Mouse (Mus musculus): ENCODE measurements around the gene Rpl22. TPM values are rescaled to one million over a fixed set of nuclear protein-coding genes. Genes with fewer than 3 reads are reported as not detected.

The Rpl22 gene
- 723 and 1,224 TPM in 2 replicates for polyA plus RNA-seq (2011; ENCODE audit: insufficient read depth, insufficient read length, low replicate concordance, missing spikeins)

- peak; percentile 15; the same call in 1 of the 2 replicates for TF ChIP-seq CTCF (IDR thresholded peaks at IDR 0.05; ENCODE audit: control insufficient read depth, insufficient read depth, low read length)
- peak; percentile 73; the same call in 1 of the 2 replicates for TF ChIP-seq POLR2A (IDR thresholded peaks at IDR 0.05; ENCODE audit: borderline replicate concordance, control insufficient read depth, low read depth, low read length)
- Histone ChIP-seq H3K4me3 (replicated peaks; ENCODE audit: control insufficient read depth, low read depth, low read length) (peak within 1 kb of the TSS; percentile 92), H3K4me1 (ENCODE audit: control insufficient read depth, insufficient read depth, low read length) (peaks cover 1% of the 10 kb centered on the region; the same call in 1 of the 2 replicates), H3K27ac (ENCODE audit: control insufficient read depth, insufficient read depth, low read depth, low read length, poor library complexity) (peak within 1 kb of the TSS; percentile 42; the same call in 1 of the 2 replicates)
- under 1% methylated on average over 70 of the region's 70 CpGs for WGBS
Measured at GRCm38 (mm10) chr4:152325574-152326411, at the start of gene Rpl22. Gene Rpl22, plus strand, starts transcription at chr4:152325742.

- no peak overlapping the region for H3K4me3 ChIP-seq (replicated peaks; ENCODE audit: control insufficient read depth, low read depth, low read length)
- no peaks in the 10 kb centered on the region for H3K4me1 ChIP-seq (ENCODE audit: control insufficient read depth, insufficient read depth, low read length)
- 63% methylated on average over 10 of the region's 10 CpGs for WGBS
- H3K27ac ChIP-seq (ENCODE audit: control insufficient read depth, insufficient read depth, low read depth, low read length, poor library complexity), result no peak overlapping the region
- TF ChIP-seq CTCF (IDR thresholded peaks at IDR 0.05; ENCODE audit: control insufficient read depth, insufficient read depth, low read length), result peak; percentile 48
- TF ChIP-seq POLR2A (IDR thresholded peaks at IDR 0.05; ENCODE audit: borderline replicate concordance, control insufficient read depth, low read depth, low read length), result no peak
Measured at GRCm38 (mm10) chr4:152276389-152277347, 48.9 kb upstream of the Rpl22 start.

- TF ChIP-seq POLR2A (IDR thresholded peaks at IDR 0.05; ENCODE audit: borderline replicate concordance, control insufficient read depth, low read depth, low read length) (no peak), CTCF (IDR thresholded peaks at IDR 0.05; ENCODE audit: control insufficient read depth, insufficient read depth, low read length) (0 out of 2 replicates have a peak, but pooled peaks have one; percentile 12)
- no peak overlapping the region for H3K4me3 ChIP-seq (replicated peaks; ENCODE audit: control insufficient read depth, low read depth, low read length)
- no peaks in the 10 kb centered on the region for H3K4me1 ChIP-seq (ENCODE audit: control insufficient read depth, insufficient read depth, low read length)
- no peak overlapping the region for H3K27ac ChIP-seq (ENCODE audit: control insufficient read depth, insufficient read depth, low read depth, low read length, poor library complexity)
- 67% methylated on average over 2 of the region's 2 CpGs for WGBS
Measured at GRCm38 (mm10) chr4:152277916-152278315, 47.6 kb upstream of the Rpl22 start.

- TF ChIP-seq POLR2A (IDR thresholded peaks at IDR 0.05; ENCODE audit: borderline replicate concordance, control insufficient read depth, low read depth, low read length), result no peak
- no peak for TF ChIP-seq CTCF (IDR thresholded peaks at IDR 0.05; ENCODE audit: control insufficient read depth, insufficient read depth, low read length)
- H3K4me3 ChIP-seq (replicated peaks; ENCODE audit: control insufficient read depth, low read depth, low read length), result no peak overlapping the region
- no peak overlapping the region for H3K27ac ChIP-seq (ENCODE audit: control insufficient read depth, insufficient read depth, low read depth, low read length, poor library complexity)
- WGBS, result 83% methylated on average over 23 of the region's 23 CpGs
- no peaks in the 10 kb centered on the region for H3K4me1 ChIP-seq (ENCODE audit: control insufficient read depth, insufficient read depth, low read length)
Measured at GRCm38 (mm10) chr4:152278986-152279385, 46.6 kb upstream of the Rpl22 start.

GRCm38 (mm10) chr4:152281601-152282000 lies 43.9 kb upstream of the Rpl22 start:
- H3K4me1 ChIP-seq (ENCODE audit: control insufficient read depth, insufficient read depth, low read length), result no peaks in the 10 kb centered on the region
- H3K27ac ChIP-seq (ENCODE audit: control insufficient read depth, insufficient read depth, low read depth, low read length, poor library complexity), result no peak overlapping the region
- H3K4me3 ChIP-seq (replicated peaks; ENCODE audit: control insufficient read depth, low read depth, low read length), result no peak overlapping the region
- 46% methylated on average over 15 of the region's 15 CpGs for WGBS
- TF ChIP-seq CTCF (IDR thresholded peaks at IDR 0.05; ENCODE audit: control insufficient read depth, insufficient read depth, low read length), result no peak

- no peaks in the 10 kb centered on the region for H3K4me1 ChIP-seq (ENCODE audit: control insufficient read depth, insufficient read depth, low read length)
- 12% methylated on average over 34 of the region's 34 CpGs for WGBS
- no peak overlapping the region for H3K27ac ChIP-seq (ENCODE audit: control insufficient read depth, insufficient read depth, low read depth, low read length, poor library complexity)
- no peak overlapping the region for H3K4me3 ChIP-seq (replicated peaks; ENCODE audit: control insufficient read depth, low read depth, low read length)
- TF ChIP-seq CTCF (IDR thresholded peaks at IDR 0.05; ENCODE audit: control insufficient read depth, insufficient read depth, low read length) (no peak), POLR2A (IDR thresholded peaks at IDR 0.05; ENCODE audit: borderline replicate concordance, control insufficient read depth, low read depth, low read length) (no peak)
Measured at GRCm38 (mm10) chr4:152282721-152283120, 42.8 kb upstream of the Rpl22 start.

- WGBS, result 3% methylated on average over 70 of the region's 70 CpGs
- no peak for TF ChIP-seq POLR2A (IDR thresholded peaks at IDR 0.05; ENCODE audit: borderline replicate concordance, control insufficient read depth, low read depth, low read length)
- peak; percentile 84 for TF ChIP-seq CTCF (IDR thresholded peaks at IDR 0.05; ENCODE audit: control insufficient read depth, insufficient read depth, low read length)
- H3K4me3 ChIP-seq (replicated peaks; ENCODE audit: control insufficient read depth, low read depth, low read length), result no peak overlapping the region
- no peaks in the 10 kb centered on the region for H3K4me1 ChIP-seq (ENCODE audit: control insufficient read depth, insufficient read depth, low read length)
- no peak overlapping the region; the same call in 1 of the 2 replicates for H3K27ac ChIP-seq (ENCODE audit: control insufficient read depth, insufficient read depth, low read depth, low read length, poor library complexity)
Measured at GRCm38 (mm10) chr4:152283186-152283950, 42.2 kb upstream of the Rpl22 start.

Data from bone marrow, adult 2 months (tissue).